Mouse (Mus musculus): ENCODE measurements around the gene Fbxw21. TPM values are rescaled to one million over a fixed set of nuclear protein-coding genes. Genes with fewer than 3 reads are reported as not detected.

The Fbxw21 gene
- total RNA-seq, 2 experiments from 2014 or later, result not detected

GRCm38 (mm10) chr9:109114871-109115270, 47.0 kb downstream of the Fbxw21 start:
- DNase-seq (ENCODE audit: low spot score in 2 of 2), result no peak
- intact Hi-C loops (cut with DNase I), result no loop called here

DNA sequence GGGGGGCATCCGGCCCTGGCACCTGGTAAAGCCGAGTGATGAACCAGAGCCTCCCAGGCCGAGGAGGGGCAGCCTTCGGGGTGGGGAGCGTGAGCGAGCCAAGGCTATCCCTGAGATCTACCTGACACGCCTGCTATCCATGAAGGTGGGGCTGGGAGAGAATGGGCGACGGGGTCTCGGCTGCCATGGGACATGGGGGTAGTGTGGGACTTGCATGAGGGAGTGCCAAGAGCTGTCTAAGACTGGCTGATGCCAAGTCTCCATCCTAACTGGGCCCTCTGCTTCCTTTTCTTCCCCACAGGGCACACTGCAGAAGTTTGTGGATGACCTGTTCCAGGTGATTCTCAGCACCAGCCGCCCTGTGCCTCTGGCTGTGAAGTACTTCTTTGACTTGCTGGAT, 47.6 kb downstream of the Fbxw21 start:
- no peak for DNase-seq (ENCODE audit: low spot score in 2 of 2)
- intact Hi-C loops (cut with DNase I), result no loop called here

DNA sequence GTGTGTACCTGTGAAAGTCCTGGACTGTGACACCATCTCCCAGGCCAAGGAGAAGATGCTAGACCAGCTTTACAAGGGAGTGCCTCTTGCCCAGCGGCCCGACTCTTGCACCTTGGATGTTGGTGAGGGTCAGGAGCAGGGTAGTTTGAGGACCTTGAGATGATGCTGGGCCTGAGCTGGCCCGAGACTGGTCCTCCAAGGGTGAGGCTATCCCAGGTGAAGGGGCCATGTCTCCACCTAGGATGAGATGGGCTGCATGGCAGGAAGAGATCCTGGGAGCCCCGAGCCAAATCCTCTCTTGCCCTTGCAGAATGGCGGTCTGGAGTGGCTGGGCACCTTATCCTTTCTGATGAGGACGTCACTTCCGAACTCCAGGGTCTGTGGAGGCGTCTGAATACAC, 48.5 kb downstream of the Fbxw21 start:
- DNase-seq (ENCODE audit: low spot score in 2 of 2), result peak in 1 of 2 experiments; percentile 2
- intact Hi-C loops (cut with DNase I), result no loop called here

- intact Hi-C loops (cut with DNase I), result no loop called here
- no peak for DNase-seq (ENCODE audit: low spot score in 2 of 2)
Measured at GRCm38 (mm10) chr9:109111591-109111990, 50.2 kb downstream of the Fbxw21 start.

- intact Hi-C loops (cut with DNase I), result no loop called here
- no peak for DNase-seq (ENCODE audit: low spot score in 2 of 2)
Measured at GRCm38 (mm10) chr9:109111101-109111500, 50.7 kb downstream of the Fbxw21 start.

DNA sequence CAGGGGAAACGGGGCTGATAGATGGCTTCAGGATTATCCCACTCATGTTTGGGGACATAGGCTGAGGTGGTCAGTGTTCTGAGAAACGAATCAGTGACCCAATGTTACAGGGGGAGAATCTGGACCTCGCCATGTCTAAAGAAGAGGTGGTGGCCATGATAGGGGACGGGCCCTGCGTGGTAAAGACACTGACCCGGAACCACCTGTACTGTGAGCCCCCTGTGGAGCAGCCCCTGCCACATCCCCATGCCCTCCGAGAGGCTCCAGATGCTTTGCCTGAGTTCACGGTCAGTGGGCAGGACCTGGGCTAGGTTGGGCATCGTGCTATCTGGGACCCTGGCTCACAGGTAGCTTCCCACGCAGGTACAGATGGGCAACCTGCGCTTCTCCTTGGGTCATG, 51.6 kb downstream of the Fbxw21 start:
- DNase-seq (ENCODE audit: low spot score in 2 of 2), result no peak
- intact Hi-C loops (cut with DNase I), result no loop called here

DNA sequence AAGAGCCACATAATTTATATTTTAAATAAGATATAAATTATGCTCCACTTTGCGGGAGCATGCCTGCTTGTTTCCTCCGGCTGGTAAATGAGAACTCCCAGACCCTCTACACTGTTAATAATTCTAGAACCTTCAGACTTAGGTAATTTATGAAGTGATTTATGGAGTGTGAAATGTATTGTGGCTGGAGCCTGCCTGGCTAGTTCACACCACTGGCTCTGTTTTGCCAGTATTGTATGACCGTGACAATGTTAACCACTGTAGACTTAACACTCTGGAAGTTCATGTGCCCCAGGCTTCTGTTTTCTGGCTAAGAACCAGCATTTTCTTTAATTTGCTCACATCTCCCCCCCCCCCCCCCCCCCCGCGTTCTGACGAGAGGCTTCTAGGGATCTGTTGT, 54.5 kb downstream of the Fbxw21 start:
- no peak for DNase-seq (ENCODE audit: low spot score in 2 of 2)
- intact Hi-C loops (cut with DNase I), result no loop called here

- DNase-seq (ENCODE audit: low spot score in 2 of 2), result no peak
- intact Hi-C loops (cut with DNase I), result no loop called here
Measured at GRCm38 (mm10) chr9:109105648-109106047, 56.2 kb downstream of the Fbxw21 start.

GRCm38 (mm10) chr9:109105011-109105410, 56.8 kb downstream of the Fbxw21 start:
- intact Hi-C loops (cut with DNase I), result no loop called here
- DNase-seq (ENCODE audit: low spot score in 2 of 2), result peak in 1 of 2 experiments; percentile 29

DNA sequence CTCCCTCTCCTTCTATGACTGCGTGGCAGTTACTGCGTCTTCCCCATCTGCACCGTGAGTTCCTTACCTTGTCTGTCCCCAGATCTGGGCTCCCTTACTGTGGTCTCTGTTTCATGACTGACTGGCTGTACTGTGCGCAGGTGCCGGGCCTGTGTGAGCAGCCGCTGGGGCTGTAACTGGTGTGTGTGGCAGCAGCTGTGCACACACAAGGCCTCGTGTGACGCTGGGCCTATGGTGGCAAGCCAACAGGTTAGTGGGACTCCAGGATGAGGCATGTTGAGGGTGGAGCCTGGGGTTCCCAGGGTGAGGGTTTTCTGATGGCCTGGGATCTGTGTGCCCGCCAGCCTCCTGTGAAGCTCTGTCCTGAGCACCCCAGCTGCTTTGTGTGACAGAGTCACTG, 57.8 kb downstream of the Fbxw21 start:
- DNase-seq (ENCODE audit: low spot score in 2 of 2), result no peak
- intact Hi-C loops (cut with DNase I), result no loop called here

GRCm38 (mm10) chr9:109103250-109103649, 58.6 kb downstream of the Fbxw21 start:
- DNase-seq (ENCODE audit: low spot score in 2 of 2), result no peak
- intact Hi-C loops (cut with DNase I), result no loop called here

GRCm38 (mm10) chr9:109102541-109102940, 59.3 kb downstream of the Fbxw21 start:
- no peak for DNase-seq (ENCODE audit: low spot score in 2 of 2)
- intact Hi-C loops (cut with DNase I), result no loop called here

DNA sequence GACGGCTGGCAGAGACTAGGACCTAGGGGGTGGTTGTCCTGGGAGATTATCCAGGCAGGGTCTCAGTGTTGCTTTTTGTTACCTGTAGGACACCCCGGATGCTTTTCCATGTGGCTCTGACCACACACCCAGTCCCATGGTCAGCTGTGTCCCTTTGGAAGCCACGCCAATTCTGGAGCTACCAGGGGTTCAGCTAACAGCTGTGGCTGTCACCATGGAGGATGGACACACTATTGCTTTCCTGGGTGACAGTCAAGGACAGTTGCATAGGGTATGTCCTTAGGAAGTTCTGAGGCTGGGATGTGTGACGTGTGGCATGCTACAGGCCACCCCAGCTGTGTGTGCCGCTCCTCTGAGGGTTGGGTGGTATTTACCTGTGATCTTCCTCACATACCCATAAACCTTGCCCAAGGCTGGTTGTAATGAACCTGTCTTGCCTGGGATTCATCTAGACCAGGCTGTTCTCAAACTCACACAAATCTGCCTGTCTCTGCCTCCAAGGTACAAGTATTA, 59.9 kb downstream of the Fbxw21 start:
- intact Hi-C loops (cut with DNase I), result no loop called here
- DNase-seq (ENCODE audit: low spot score in 2 of 2), result no peak

- DNase-seq (ENCODE audit: low spot score in 2 of 2), result no peak
- intact Hi-C loops (cut with DNase I), result no loop called here
Measured at GRCm38 (mm10) chr9:109100307-109100928, 61.4 kb downstream of the Fbxw21 start.

- DNase-seq (ENCODE audit: low spot score in 2 of 2), result peak; percentile 26 to 31
- intact Hi-C loops (cut with DNase I), result loop anchor here (10.0 kb wide), 1 partner anchor 736 kb away; the partner anchor contains the start of gene Nme6
Measured at GRCm38 (mm10) chr9:109098969-109099368, 62.9 kb downstream of the Fbxw21 start.

GRCm38 (mm10) chr9:109098366-109098765, 63.5 kb downstream of the Fbxw21 start:
- no peak for DNase-seq (ENCODE audit: low spot score in 2 of 2)
- intact Hi-C loops (cut with DNase I), result loop anchor here (10.0 kb wide), 1 partner anchor 736 kb away; the partner anchor contains the start of gene Nme6

DNA sequence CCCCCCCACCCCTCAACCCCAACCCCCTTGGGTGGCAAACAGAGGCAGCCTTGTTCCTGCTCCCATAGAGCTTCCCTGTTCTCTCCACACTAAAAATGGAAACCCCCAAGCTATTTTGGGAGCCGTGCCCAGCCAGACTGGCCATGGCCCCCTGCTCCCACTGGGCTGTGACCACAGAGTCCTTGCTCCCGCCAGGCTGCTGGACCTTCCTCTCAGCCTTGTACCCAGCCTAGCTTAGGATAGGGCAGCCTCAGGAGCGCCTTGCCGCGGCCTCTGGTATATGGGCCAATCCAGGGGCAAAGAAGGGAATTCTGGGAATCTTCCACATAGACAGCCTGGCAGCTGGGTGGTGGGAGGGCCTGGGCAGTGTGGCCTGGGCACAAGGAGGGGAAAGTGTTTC, 64.0 kb downstream of the Fbxw21 start:
- intact Hi-C loops (cut with DNase I), result loop anchor here (10.0 kb wide), 1 partner anchor 737 kb away; the partner anchor contains the start of gene Nme6
- DNase-seq (ENCODE audit: low spot score in 2 of 2), result peak; percentile 54 to 58

DNA sequence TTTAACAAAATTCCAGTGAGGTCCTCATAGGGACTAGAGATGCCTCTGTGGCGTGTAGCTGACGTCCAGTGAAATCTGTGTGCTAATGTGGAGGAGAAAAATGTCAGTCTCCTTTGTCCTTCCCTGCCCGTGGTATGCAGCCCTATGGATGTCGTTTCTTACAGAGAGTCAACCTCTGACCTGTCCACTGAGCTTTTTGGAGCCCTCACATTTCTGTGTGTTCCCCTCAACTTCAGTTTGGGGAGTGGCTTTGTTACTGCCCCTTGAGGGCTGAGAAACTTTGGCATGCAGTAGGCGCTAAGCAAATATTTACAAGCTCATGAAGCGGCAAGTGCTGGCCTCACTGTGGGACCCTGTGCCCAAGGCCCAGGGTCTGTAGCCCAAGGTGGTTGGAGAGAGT, 64.5 kb downstream of the Fbxw21 start:
- intact Hi-C loops (cut with DNase I), result loop anchor here (10.0 kb wide), 1 partner anchor 738 kb away; the partner anchor contains the start of gene Nme6
- DNase-seq (ENCODE audit: low spot score in 2 of 2), result no peak

GRCm38 (mm10) chr9:109096856-109097255, 65.0 kb downstream of the Fbxw21 start:
- no peak for DNase-seq (ENCODE audit: low spot score in 2 of 2)
- intact Hi-C loops (cut with DNase I), result loop anchor here (10.0 kb wide), 1 partner anchor 738 kb away; the partner anchor contains the start of gene Nme6

- intact Hi-C loops (cut with DNase I), result loop anchor here (10.0 kb wide), 1 partner anchor 739 kb away; the partner anchor contains the start of gene Nme6
- no peak for DNase-seq (ENCODE audit: low spot score in 2 of 2)
Measured at GRCm38 (mm10) chr9:109096251-109096661, 65.6 kb downstream of the Fbxw21 start.
